Mouse (Mus musculus) stomach, embryonic 14.5 days (tissue): ENCODE measurements around the gene 1700125H20Rik. TPM values are rescaled to one million over a fixed set of nuclear protein-coding genes. Genes with fewer than 3 reads are reported as not detected.

ENCODE experiments used
- ATAC-seq: fragments of 200-750 bp; cut with Nextera tagmentation; 2 replicates; pipeline ENCODE4 v1.8.0; 2017; ENCODE audit warnings: low read depth, moderate TSS enrichment; ENCODE audit not compliant: insufficient number of reproducible peaks, insufficient read depth, low FRiP score
- H3K27ac ChIP-seq: fragments of 300-500 bp; sonication (generic); 2 replicates; pipeline ENCODE4 v1.5.1; 2014; ENCODE audit warnings: mild to moderate bottlenecking, low read length, moderate library complexity, mixed read lengths
- H3K27me3 ChIP-seq: fragments of 300-500 bp; sonication (generic); 2 replicates; pipeline ENCODE4 v1.6.1; 2014; ENCODE audit warnings: low read length, control low read depth, mixed read lengths; ENCODE audit not compliant: control insufficient read depth, insufficient read depth
- H3K36me3 ChIP-seq: fragments of 300-500 bp; sonication (generic); 2 replicates; pipeline ENCODE4 v1.6.1; 2014; ENCODE audit warnings: mild to moderate bottlenecking, control low read depth, low read length, moderate library complexity, mixed read lengths; ENCODE audit not compliant: control insufficient read depth, insufficient read depth
- H3K4me1 ChIP-seq: fragments of 300-500 bp; sonication (generic); 2 replicates; pipeline ENCODE4 v1.6.1; 2014; ENCODE audit warnings: low read length, control low read depth, mixed read lengths; ENCODE audit not compliant: control insufficient read depth, insufficient read depth
- H3K4me2 ChIP-seq: fragments of 300-500 bp; sonication (generic); replicated peaks from 2 replicates; pipeline ENCODE4 v1.6.1; 2014; ENCODE audit warnings: low read depth, low read length, control low read depth
- H3K4me3 ChIP-seq: fragments of 300-500 bp; sonication (generic); 2 replicates; pipeline ENCODE4 v1.5.1; 2014; ENCODE audit warnings: low read depth, low read length, control low read depth
- H3K9ac ChIP-seq: fragments of 300-500 bp; sonication (generic); replicated peaks from 2 replicates; pipeline ENCODE4 v1.6.1; 2014; ENCODE audit warnings: low read depth, mild to moderate bottlenecking, control low read depth, low read length, moderate library complexity, mixed read lengths
- H3K9me3 ChIP-seq: fragments of 300-500 bp; sonication (generic); 2 replicates; pipeline ENCODE4 v1.6.1; 2016; ENCODE audit warnings: low read depth, low read length, control low read depth; ENCODE audit not compliant: control insufficient read depth
- WGBS: fragments of 180-500 bp; shearing (Covaris S2); extraction: QIAGEN DNeasy Blood & Tissue Kit; methylation state at CpG from one replicate; pipeline ENCODE4 v1.1.7; 2014; 5-methylcytosine and 5-hydroxymethylcytosine counted together
- polyA plus RNA-seq: library from polyadenylated mRNA; unstranded; fragments of >200 nt; fragmentation: Nextera tagmentation; extraction: Ambion mirVana; gene quantifications from 2 replicates; pipeline ENCODE4 v1.2.1, GENCODE M21; 2014

Gene 1700125H20Rik
- polyA plus RNA-seq = 0.53 TPM in 1 of 2 replicates, not detected in the other

DNA sequence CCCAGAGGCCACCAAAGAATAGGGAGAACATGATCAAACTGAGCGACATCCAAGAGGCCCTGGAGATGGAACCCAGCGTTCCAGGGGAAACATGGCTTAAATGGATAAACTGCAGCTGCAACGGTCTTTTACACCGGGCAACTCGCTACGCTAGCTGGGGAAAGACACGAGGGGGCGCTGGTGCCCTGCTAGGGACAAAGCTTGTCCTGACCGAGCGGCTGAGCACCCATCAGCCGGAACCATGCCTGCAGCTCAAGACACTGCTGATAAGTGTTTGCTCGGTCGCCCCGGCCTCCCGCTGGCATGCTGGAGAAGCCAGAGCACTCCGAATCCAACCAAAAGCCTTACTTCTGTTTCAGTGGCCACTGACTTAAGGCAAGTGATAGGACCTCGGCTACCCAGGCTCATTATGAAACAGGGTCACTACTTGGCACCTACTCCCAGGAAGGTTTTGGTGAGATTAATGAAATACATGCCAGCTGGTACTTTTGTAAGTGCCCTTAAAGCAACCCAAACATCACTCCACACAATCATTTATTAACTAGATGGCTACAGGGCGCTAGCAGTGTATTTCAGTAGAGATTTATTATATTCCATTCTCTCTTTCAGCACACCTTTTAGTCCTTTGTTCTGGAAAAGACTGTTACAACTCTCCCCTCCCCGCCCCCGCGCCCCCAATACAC is at the start of gene 1700125H20Rik:
1700125H20Rik (plus strand) TSS at position 347 of the 683 bp plus-strand sequence.
- Histone ChIP-seq H3K4me3 (0 out of 2 replicates have a peak within 1 kb of the TSS, but pooled peaks have one; percentile 0), H3K4me2 (peak within 1 kb of the TSS; percentile 25), H3K27me3 (no peaks in the 10 kb centered on the region), H3K27ac (no peak within 1 kb of the TSS), H3K9ac (no peak within 1 kb of the TSS), H3K36me3 (no peaks in the 10 kb centered on the region), H3K9me3 (no peaks in the 10 kb centered on the region), H3K4me1 (no peaks in the 10 kb centered on the region)
- 10% methylated on average over 21 of the region's 21 CpGs for WGBS
- peak; percentile 88; the same call in 1 of the 2 replicates for ATAC-seq

- H3K9ac ChIP-seq = no peak overlapping the region
- no peaks in the 10 kb centered on the region for H3K4me1 ChIP-seq
- ATAC-seq = no peak
- H3K27me3 ChIP-seq = no peaks in the 10 kb centered on the region
- no peak overlapping the region for H3K4me3 ChIP-seq
- WGBS = 82% methylated on average over 1 of the region's 1 CpGs
- no peak overlapping the region for H3K27ac ChIP-seq
- H3K9me3 ChIP-seq = no peaks in the 10 kb centered on the region
- H3K4me2 ChIP-seq = no peak overlapping the region
- no peaks in the 10 kb centered on the region for H3K36me3 ChIP-seq
These were observed 48.1 kb upstream of the 1700125H20Rik start for GRCm38 (mm10) chr11:85122073-85122472.

GRCm38 (mm10) chr11:85123267-85123992 is 46.8 kb upstream of the 1700125H20Rik start:
- no peak overlapping the region for H3K4me2 ChIP-seq
- 82% methylated on average over 3 of the region's 3 CpGs for WGBS

DNA sequence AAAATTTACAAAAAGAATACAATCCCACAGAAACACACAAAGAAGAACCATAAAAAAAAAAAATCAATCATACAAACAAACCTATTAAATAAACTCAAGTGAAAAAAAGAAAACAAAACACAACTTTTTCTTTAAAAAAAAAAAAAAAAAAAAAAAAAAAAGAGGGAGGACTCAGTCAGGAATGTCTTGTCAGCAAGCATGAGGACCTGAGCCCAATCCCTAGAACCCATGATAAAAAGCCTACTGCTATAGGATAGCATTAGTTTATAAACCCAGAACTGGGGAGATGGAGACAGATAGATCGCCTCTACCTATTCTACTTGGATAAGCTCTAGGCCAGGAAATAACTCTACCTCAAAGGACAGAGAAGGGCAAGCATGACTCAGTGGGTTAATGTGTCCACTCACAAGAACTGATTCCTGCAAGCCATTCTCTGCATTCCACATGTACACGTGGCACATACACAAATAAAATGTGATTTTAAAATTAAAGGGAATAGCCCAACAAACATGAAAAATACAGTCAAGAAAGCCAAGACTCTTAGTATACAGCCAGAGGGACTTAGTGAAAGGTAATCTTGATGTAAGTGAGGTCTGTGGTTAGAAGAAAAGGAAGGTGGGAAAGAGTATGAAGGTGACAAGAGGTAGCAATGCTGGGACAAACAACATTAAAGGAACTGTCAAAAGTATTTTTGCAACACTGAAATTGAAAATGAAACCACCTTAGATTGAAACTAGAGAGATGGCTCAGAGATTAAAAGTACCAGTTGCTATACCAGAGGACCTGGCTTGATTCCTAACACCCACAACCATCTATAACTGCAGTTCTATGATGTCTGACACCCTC is 43.7 kb upstream of the 1700125H20Rik start:
- Histone ChIP-seq H3K4me2 (no peak overlapping the region), H3K36me3 (no peaks in the 10 kb centered on the region), H3K4me3 (no peak overlapping the region), H3K4me1 (no peaks in the 10 kb centered on the region), H3K9me3 (no peaks in the 10 kb centered on the region), H3K27me3 (no peaks in the 10 kb centered on the region), H3K27ac (no peak overlapping the region), H3K9ac (no peak overlapping the region)
- ATAC-seq = no peak
- 84% methylated on average over 2 of the region's 2 CpGs for WGBS

More at GRCm38 (mm10) chr11:85123267-85123992, 46.8 kb upstream of the 1700125H20Rik start:
- Histone ChIP-seq H3K4me3 (no peak overlapping the region), H3K27ac (no peak overlapping the region), H3K36me3 (no peaks in the 10 kb centered on the region), H3K9me3 (no peaks in the 10 kb centered on the region), H3K4me1 (no peaks in the 10 kb centered on the region), H3K9ac (no peak overlapping the region), H3K27me3 (no peaks in the 10 kb centered on the region)
- ATAC-seq = no peak

DNA sequence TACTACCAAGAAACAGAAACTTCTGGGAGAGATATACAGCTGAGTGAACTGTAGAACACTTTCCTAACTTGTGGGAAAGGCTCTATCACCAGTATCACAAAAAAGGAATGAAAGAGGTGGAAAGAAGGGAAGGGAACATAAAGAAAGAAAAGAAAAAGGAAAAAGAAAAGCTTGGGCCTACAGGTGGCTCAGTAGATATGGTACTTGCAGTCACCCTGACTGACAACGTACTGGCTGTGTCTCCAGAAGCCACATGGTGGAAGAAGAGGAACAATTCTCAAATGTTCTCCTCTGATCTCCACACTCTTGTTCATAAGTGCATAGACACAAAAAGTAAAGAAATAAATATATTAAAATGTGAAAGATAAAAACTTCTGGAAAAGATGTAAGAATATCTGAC is 41.3 kb upstream of the 1700125H20Rik start:
- Histone ChIP-seq H3K4me2 (no peak overlapping the region), H3K9me3 (no peaks in the 10 kb centered on the region), H3K36me3 (no peaks in the 10 kb centered on the region), H3K27ac (no peak overlapping the region), H3K4me1 (no peaks in the 10 kb centered on the region), H3K9ac (no peak overlapping the region), H3K4me3 (no peak overlapping the region), H3K27me3 (no peaks in the 10 kb centered on the region)
- 84% methylated on average over 1 of the region's 1 CpGs for WGBS
- no peak for ATAC-seq

DNA sequence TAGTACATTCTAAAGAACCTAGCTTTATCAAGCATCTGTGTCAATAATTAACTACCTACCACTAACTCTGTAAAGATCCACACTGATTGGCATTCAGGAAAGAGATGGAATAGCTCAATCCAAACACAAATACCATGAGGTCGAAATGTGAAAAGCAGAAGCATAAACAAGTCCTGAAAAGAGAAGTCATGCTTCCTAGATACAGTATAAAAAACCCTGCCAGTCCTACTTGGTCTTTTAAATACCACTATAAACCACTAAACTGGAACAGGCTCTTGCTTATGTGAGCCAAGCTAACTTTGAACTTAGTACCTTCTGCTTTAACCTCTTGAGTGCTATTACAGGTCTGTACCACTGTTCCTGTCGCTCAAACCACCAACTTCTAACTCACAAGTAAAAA is 38.7 kb upstream of the 1700125H20Rik start:
- no peaks in the 10 kb centered on the region for H3K9me3 ChIP-seq
- no peak overlapping the region for H3K9ac ChIP-seq
- H3K4me1 ChIP-seq = no peaks in the 10 kb centered on the region
- H3K27me3 ChIP-seq = no peaks in the 10 kb centered on the region
- no peak overlapping the region for H3K4me3 ChIP-seq
- H3K36me3 ChIP-seq = no peaks in the 10 kb centered on the region
- no peak for ATAC-seq
- H3K4me2 ChIP-seq = no peak overlapping the region
- H3K27ac ChIP-seq = no peak overlapping the region
- WGBS = 61% methylated on average over 2 of the region's 2 CpGs

- WGBS = under 1% methylated on average over 17 of the region's 17 CpGs
- H3K4me1 ChIP-seq = no peaks in the 10 kb centered on the region
- no peaks in the 10 kb centered on the region for H3K27me3 ChIP-seq
- H3K4me2 ChIP-seq = peak overlapping the region; percentile 80
- no peak for ATAC-seq
- no peaks in the 10 kb centered on the region for H3K36me3 ChIP-seq
- no peaks in the 10 kb centered on the region for H3K9me3 ChIP-seq
- H3K9ac ChIP-seq = peak overlapping the region; percentile 58
- H3K4me3 ChIP-seq = peak overlapping the region; percentile 85
- peak overlapping the region; percentile 61; the same call in 1 of the 2 replicates for H3K27ac ChIP-seq
These were observed 31.3 kb upstream of the 1700125H20Rik start for GRCm38 (mm10) chr11:85138776-85139474.
